Mouse (Mus musculus): Measurements from ENCODE around the gene Sap30bp. TPM values are rescaled to one million over a fixed set of nuclear protein-coding genes. Genes with fewer than 3 reads are reported as not detected.

Sap30bp gene
- total RNA-seq, 2 experiments from 2014 or later: 47.6 to 48.3 TPM

DNA sequence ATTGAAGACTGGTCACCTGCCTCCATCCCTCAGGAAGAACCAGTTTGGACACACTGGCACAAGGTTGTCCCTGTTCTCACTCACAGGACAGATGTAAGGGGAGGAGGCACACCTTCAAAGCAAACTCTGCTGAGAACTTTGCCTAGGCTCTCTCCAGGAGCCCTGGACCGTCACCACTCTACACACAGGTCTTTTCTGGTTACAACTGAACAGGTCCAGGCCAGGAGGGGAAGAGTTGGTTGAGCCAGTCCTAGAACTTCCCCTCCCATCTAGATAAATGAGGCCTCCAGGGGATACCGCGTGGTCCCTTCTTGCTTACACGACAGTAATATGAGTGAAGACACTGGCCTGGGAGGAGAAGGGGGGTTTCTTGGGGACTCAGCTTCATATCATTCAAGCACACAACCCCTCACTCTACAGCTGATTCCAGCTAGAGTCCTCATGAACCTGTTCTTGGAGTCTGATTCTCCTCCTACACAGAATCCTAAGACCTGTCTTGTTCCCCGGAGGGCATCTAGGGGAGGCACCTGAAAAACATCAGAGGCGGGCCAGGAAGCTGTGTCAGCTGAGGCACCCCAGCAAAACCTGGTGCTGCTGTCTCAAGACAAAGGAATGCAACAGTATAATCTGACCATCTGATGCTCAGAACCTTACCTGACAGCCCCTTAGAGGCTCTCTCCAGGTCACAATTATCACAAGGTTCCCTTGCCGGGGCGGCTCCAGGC lies 28.7 kb upstream of the Sap30bp start:
- intact Hi-C loops (cut with DNase I): no loop called here
- DNase-seq (ENCODE audit: low spot score in 2 of 2): no peak

DNA sequence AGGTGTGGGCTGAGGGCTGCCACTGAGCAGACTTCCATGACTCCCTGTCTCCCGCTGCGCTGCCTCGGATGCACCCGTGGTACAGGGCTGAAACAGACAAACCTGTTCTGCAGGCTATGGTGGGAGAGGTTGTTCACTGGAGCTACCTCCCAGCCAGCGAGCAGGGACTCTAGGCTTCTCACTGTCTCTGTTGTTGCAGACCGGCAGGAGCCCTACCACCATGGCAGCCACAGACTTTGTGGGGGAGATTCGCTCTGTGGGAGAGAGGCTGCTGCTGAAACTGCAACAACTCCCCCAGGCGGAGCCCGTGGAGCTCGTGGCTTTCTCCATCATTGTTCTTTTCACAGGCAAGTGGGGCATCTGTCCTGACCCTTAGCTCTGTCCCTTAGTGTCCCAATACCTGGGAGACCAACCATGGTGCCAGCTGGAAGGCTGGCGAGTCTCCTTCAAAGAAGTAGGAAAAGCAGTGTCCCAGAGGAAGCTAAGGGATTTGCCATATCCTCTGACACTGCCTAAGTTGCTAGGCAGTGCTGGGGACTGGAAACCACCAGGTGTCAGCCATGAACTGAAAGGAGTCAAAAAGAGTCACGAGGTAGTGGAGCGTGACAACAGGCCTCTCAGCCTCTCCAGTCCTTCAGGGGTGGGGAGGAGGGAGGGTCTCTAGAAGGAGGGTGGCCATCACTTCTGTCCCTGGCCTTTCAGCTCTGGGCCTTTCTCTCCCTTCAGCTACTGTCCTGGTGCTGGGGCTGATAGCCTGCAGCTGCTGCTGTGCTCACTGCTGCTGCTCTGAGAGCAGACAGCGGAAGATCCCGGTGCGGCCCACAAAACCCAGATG lies 27.9 kb upstream of the Sap30bp start:
- intact Hi-C loops (cut with DNase I): no loop called here
- DNase-seq (ENCODE audit: low spot score in 2 of 2): peak; percentile 21 to 36

GRCm38 (mm10) chr11:115906116-115906515 lies 27.0 kb upstream of the Sap30bp start:
- intact Hi-C loops (cut with DNase I): no loop called here

DNA sequence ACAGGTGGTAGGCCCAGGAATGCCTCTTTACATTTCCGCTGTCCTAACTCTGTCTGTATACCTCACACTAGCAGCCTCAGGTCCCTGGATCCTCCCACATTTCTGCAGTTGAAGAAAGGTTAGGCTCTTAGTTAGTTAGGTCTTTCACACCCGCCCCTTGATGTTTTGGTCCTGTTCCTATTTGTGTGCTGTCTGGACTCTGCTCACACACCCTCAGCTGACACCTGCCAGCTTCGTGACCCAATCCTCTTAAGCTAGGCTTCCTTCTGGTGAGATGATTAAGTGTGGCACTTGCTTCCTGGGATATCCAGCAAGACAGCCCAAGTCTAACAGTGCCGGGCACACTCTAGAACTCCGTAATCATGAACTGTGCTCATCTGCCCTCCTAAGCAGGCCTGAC lies 26.6 kb upstream of the Sap30bp start:
- no peak for DNase-seq (ENCODE audit: low spot score in 2 of 2)
- intact Hi-C loops (cut with DNase I): no loop called here

More at GRCm38 (mm10) chr11:115906116-115906515, 27.0 kb upstream of the Sap30bp start:
- no peak for DNase-seq (ENCODE audit: low spot score in 2 of 2)

GRCm38 (mm10) chr11:115911134-115911561 lies 21.9 kb upstream of the Sap30bp start:
- intact Hi-C loops (cut with DNase I): loop anchor here (10.0 kb wide), 1 partner anchor 176 kb away; no protein-coding TSS in a partner anchor
- no peak for DNase-seq (ENCODE audit: low spot score in 2 of 2)

DNA sequence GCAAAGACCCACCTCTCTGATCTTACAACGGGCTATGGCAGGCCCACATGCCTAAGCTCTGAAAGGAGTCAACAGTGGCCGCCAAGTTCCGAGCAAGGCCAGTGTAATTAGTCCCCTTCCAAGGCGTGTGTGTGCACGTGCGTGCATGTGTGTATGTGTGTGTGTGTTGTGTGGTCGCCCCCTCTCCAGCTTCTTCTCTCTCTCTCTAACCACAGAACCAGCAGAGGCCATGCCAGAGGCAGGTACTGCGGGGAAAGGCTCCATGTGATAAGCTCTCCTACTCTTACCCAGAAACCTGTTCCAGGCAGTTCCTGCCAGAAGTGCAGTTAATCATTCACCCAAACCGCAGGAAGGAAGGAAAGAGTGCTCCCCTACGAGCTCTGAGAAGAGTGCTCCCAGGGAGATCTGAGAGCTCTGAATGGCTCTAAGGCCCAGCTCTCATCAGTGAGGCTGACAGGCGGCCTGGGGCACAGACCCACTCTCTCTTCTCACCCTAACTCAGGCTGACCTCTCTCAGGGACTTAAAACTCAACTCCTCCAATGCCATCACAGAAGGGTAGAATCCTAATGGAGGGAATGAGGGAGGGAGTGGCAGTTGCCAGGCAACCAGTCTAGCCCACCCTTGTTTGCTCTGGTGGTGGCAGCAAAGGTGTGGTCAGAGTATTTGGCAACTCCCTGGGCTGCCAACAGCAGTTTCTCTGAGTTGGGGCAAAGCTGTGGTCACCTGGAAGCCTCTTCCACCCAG lies 21.3 kb upstream of the Sap30bp start, which contains the start of gene Smim6:
Gene Smim6 (plus strand): TSS at position 386 of the 745 bp plus-strand sequence.
- intact Hi-C loops (cut with DNase I): loop anchor here (10.0 kb wide), 1 partner anchor 177 kb away; no protein-coding TSS in a partner anchor
- DNase-seq (ENCODE audit: low spot score in 2 of 2): no peak

DNA sequence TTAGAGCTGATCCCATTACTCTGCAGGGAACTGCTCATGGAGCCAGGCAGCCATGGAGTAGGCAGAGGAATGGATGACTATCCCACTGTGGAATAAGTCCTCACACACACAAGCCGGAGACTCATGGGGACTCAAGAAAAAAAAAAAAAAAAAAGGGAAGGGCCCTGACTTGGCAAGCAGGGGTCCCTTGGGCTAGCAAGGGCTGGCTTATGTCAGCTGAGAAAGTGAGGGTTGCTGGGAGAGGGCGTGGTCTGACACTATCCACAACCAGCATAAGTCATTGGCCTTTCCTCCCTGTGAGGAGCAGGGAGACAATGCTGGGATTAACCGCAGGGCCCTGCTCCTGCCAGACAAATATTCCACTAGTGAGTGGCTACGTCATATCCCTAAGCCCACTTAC lies 16.5 kb upstream of the Sap30bp start:
- no peak for DNase-seq (ENCODE audit: low spot score in 2 of 2)
- intact Hi-C loops (cut with DNase I): loop anchor here (10.0 kb wide), 1 partner anchor 182 kb away; no protein-coding TSS in a partner anchor

DNA sequence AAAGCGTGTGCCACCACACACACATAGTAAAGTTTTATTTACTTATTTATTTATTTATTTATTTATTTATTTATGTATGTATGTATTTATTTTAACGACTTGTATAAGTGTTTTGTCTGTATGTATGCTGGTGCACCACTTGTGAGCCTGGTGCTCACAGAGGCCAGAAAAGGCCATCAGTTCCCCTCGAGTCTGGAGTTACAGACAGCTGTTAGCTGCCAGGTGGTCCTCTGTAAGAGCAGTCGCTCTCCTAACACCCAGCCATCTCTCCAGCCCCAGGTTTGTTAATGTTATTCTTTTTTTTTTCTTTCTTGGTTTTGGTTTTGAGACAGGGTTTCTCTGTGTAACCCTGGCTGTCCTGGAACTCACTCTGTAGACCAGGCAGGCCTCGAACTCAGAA lies 14.4 kb upstream of the Sap30bp start:
- intact Hi-C loops (cut with DNase I): loop anchor here (10.0 kb wide), 1 partner anchor 184 kb away; no protein-coding TSS in a partner anchor
- no peak for DNase-seq (ENCODE audit: low spot score in 2 of 2)

DNA sequence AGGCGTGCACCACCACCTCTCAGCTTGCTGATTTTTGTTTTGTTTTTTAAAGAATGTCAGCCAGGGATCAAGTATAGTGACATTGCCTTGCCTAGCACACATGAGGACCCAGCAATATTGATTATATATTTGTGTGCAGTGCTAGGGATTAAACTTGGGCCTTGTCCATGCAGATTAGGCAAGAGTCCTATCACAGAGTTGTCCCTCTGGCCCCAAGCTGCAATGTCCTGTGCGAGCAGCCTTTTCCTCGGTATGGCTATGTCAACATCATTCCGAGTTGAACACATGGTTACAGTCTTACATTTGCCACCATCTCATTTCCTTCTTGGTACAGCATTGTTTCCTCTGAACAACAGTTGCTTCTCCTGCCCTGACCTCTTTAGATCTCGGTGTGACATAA lies 14.0 kb upstream of the Sap30bp start:
- DNase-seq (ENCODE audit: low spot score in 2 of 2): no peak
- intact Hi-C loops (cut with DNase I): loop anchor here (10.0 kb wide), 1 partner anchor 184 kb away; no protein-coding TSS in a partner anchor

GRCm38 (mm10) chr11:115920110-115920818 lies 12.8 kb upstream of the Sap30bp start:
- intact Hi-C loops (cut with DNase I): no loop called here

GRCm38 (mm10) chr11:115921986-115922385 lies 11.1 kb upstream of the Sap30bp start:
- DNase-seq (ENCODE audit: low spot score in 2 of 2): no peak
- intact Hi-C loops (cut with DNase I): no loop called here

More at GRCm38 (mm10) chr11:115920110-115920818, 12.8 kb upstream of the Sap30bp start:
- DNase-seq (ENCODE audit: low spot score in 2 of 2): no peak

GRCm38 (mm10) chr11:115929031-115929430 lies 4.1 kb upstream of the Sap30bp start:
- DNase-seq (ENCODE audit: low spot score in 2 of 2): no peak
- intact Hi-C loops (cut with DNase I): no loop called here

- DNase-seq (ENCODE audit: low spot score in 2 of 2): no peak
- intact Hi-C loops (cut with DNase I): loop anchor here (5.0 kb wide), 1 partner anchor 202 kb away; the partner anchor contains the start of gene Trim65
These were observed 3.3 kb upstream of the Sap30bp start for GRCm38 (mm10) chr11:115929818-115930217.

- DNase-seq (ENCODE audit: low spot score in 2 of 2): no peak
- intact Hi-C loops (cut with DNase I): loop anchor here (5.0 kb wide), 1 partner anchor 201 kb away; the partner anchor contains the start of gene Trim65
These were observed 1.8 kb upstream of the Sap30bp start for GRCm38 (mm10) chr11:115931235-115931634.

DNA sequence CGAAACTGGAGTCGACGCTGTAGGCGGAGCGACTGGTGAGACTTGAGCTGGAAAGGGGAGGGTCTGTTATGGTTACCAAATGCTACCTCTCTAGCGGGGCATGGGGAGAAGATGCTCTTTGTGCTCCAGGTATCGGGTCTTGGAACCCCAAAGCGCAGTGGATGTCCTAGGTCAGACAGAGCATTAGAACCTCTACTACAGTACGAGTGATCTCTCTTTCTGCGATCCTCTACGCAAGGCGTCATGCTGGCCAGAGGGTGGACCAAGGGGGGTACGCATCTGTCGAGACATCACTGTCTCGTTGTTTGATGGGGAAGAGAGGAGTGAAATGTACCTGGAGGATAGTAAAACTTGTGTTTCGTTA lies 647 bp downstream of the Sap30bp start:
- DNase-seq (ENCODE audit: low spot score in 2 of 2): no peak
- intact Hi-C loops (cut with DNase I): loop anchor here (5.0 kb wide), 1 partner anchor 199 kb away; the partner anchor contains the start of gene Trim65

GRCm38 (mm10) chr11:115939690-115940329 lies 6.7 kb downstream of the Sap30bp start:
- intact Hi-C loops (cut with DNase I): loop anchor here (2.0 kb wide), 1 partner anchor 59 kb away; no protein-coding TSS in a partner anchor

GRCm38 (mm10) chr11:115941980-115942379 lies 8.9 kb downstream of the Sap30bp start:
- no peak for DNase-seq (ENCODE audit: low spot score in 2 of 2)
- intact Hi-C loops (cut with DNase I): no loop called here

More at GRCm38 (mm10) chr11:115939690-115940329, 6.7 kb downstream of the Sap30bp start:
- peak; percentile 45 to 49 for DNase-seq (ENCODE audit: low spot score in 2 of 2)

GRCm38 (mm10) chr11:115945247-115945646 lies 12.2 kb downstream of the Sap30bp start:
- DNase-seq (ENCODE audit: low spot score in 2 of 2): no peak
- intact Hi-C loops (cut with DNase I): no loop called here

Measured in left cerebral cortex, postnatal 36 days (tissue).